Mouse (Mus musculus) granulocyte monocyte progenitor cell, adult 5-6 weeks (primary cell): ENCODE data around the gene Stx7. TPM values are rescaled to one million over a fixed set of nuclear protein-coding genes. Genes with fewer than 3 reads are reported as not detected.
"Not testable (repeated sequence)": the region's sequence is repeated elsewhere in the genome, so short reads cannot be mapped to it uniquely, and the experiment has no call there.

Experiments
- ATAC-seq: replicated peaks from 2 replicates; pipeline ENCODE4 v1.8.0; 2016; ENCODE audit warnings: mild to moderate bottlenecking, moderate TSS enrichment, inconsistent platforms; ENCODE audit not compliant: poor library complexity, severe bottlenecking
- total RNA-seq, 2 experiments: library from RNA; stranded (forward) in 1 of 2; stranded (reverse) in 1 of 2; fragments of 200-712, 200-1000 nt in 1 of 2; fragments of >200 nt in 1 of 2; fragmentation: Nextera tagmentation in 1 of 2; gene quantifications; 2 replicates each; pipeline ENCODE4 v1.2.3; 2014 to 2017

Stx7 gene
- total RNA-seq (2014; fragmentation: Nextera tagmentation) (47.3 and 48.3 TPM in 2 replicates), total RNA-seq (2017) (60.2 and 67.6 TPM in 2 replicates)

DNA sequence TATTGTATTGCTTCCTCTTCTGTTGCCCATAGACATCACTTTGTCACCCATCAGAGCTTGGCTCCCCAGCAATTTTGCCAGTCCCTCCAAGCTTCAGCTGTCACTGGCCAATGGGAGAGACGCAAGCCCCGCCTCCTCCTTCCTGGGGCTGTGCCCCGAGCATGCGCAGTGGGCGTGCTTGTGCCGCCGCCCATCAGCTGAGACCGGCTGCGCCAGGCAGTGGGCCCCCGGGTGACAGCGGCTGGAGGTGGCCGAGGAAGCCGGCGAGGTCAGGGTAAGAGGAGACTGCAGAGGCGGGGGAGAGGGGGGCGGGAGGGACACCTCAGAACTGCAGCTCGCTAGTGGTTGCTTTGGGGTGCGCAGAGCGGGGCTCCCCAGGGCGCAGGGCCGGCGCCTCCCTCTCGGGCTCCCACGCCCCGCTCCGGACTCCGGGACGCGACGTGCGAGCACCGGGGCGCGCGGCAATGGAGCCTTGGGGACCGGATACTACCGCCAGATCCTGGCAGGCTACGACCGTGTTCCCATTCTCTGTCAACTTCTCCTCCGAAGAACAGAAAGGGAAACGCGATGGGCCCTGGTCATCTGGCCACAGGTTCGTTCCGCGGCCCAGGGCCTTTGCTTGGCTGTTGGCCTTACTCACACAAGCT, at the start of gene Stx7:
TSS of gene Stx7 (plus strand) at position 168 of the 647 bp plus-strand sequence.
- peak; percentile 91 for ATAC-seq

DNA sequence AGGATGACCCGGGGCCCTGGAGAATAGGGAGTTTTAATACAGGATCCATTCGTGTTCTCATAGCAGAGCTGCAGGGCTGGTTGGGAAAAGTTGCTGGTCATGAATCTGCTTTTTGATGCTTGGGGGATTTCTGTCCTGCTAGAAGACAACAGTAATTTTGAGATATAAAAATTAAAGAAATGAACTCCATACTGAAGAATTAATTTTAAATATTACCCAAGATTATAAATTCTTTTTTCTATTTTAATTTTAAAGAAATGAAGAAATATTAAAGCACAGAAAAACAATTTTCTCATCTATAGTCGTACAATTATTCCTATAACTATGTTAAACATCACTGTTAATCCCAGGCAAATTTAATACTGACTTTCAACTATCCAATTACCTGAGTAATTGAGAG, 47.3 kb upstream of the Stx7 start, which contains the start of gene Taar8c:
TSS of gene Taar8c (minus strand) at position 101 of the 400 bp plus-strand sequence.
- ATAC-seq: not testable (repeated sequence)

DNA sequence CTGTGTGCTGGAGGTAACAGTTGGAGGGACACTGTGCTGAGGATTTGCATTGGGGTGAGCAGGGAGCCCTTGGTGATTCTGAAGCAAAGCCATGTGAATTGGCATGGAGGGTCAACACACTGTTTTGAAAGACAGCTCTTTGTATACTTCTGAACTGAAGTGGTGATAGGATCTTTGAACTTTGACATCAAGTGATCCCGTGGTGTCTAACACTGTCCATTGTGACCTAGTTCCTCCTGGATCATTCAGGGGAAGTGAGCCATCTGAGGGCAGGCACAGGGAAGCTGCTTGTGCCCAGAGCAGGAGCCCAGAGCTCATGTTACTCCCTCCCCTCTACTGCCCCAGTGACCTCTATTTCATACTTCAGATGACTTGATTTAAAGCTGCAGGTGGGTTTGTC, 45.8 kb upstream of the Stx7 start:
- ATAC-seq: not testable (repeated sequence)

DNA sequence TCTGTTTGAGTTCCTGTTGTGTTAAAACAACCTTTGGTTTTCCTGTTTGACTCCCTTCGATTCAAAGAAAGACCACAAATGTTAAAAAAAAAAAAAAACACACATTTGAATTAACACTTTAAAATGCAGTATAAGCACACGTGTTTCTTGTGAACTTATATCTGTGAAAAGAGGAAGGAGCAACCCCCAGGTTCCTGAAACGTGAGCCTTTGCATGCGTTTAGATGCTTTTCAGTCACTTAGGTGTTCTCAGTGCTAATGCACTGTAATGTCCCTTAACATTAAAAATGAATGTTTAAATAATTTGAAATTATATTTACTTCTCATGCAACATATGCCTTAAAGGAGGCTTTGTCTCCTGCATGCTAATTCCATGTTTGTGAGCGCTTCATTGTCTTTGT, 41.4 kb upstream of the Stx7 start:
- 0 out of 2 replicates have a peak, but pooled peaks have one; percentile 24 for ATAC-seq

DNA sequence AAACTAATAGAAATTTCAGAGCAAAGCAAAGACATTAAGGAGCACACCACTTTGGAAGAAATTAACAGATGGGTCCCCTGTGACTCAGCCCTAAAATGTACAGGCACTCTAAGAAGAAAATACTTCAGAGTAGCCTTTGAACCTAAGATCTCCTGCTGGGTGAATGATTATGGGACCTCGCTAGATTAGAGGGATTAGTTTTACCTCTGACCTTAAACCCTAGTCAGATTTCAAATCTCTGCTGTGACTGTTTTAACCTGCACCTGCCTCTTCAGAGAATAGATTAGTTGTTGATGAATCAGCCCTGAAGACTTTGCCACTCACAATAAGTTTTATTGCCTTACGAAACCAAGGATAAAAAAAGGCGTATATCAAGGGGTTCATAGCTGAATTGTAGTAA, 40.9 kb upstream of the Stx7 start:
- no peak for ATAC-seq

DNA sequence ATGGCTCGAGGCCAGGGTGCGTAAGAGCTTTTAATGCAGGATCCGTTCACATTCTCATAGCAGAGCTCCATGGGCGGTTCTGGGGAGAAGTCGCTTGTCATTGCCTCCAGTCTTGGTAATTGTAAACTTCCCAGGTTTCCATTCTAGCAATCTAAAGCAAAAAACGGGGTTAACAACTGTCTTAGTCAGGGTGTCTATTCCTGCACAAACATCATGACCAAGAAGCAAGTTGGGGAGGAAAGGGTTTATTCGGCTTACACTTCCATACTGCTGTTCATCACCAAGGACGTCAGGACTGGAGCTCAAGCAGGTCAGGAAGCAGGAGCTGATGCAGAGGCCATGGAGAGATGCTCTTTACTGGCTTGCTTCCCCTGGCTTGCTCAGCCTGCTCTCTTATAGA, 39.7 kb upstream of the Stx7 start, which contains the start of gene Taar9:
TSS of gene Taar9 (minus strand) at position 101 of the 400 bp plus-strand sequence.
- ATAC-seq: not testable (repeated sequence)

DNA sequence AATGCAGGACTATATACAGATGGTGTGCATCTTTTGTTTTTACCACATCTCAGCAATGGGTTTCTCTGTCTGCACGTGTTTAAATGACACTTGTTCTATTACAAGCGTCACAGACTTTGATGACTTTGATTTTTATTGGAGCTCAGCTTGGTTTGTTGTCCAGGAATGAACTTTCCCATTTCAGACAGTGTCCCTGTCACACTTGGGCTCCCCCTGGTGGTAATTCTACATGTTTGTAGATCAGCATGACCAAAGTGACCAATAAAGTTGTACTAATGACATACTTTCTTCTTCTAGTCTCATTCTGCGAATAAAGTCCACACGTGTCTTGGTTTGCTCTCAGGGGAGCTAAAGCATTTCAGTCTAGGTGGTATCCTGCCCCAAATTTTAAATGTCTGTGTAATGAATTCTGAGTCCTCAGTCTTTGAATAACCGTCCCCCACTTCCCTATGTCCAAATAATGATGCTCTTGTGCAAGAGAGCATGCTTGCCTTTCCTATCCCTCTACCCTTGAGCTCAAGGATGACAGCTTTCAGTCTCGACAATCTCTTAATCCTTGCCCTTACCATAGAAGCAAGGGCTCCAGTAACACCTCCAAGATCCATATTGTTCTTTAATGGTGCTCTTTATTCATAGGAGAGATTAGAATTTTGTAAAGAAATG, 37.9 kb upstream of the Stx7 start:
- ATAC-seq: peak; percentile 81

DNA sequence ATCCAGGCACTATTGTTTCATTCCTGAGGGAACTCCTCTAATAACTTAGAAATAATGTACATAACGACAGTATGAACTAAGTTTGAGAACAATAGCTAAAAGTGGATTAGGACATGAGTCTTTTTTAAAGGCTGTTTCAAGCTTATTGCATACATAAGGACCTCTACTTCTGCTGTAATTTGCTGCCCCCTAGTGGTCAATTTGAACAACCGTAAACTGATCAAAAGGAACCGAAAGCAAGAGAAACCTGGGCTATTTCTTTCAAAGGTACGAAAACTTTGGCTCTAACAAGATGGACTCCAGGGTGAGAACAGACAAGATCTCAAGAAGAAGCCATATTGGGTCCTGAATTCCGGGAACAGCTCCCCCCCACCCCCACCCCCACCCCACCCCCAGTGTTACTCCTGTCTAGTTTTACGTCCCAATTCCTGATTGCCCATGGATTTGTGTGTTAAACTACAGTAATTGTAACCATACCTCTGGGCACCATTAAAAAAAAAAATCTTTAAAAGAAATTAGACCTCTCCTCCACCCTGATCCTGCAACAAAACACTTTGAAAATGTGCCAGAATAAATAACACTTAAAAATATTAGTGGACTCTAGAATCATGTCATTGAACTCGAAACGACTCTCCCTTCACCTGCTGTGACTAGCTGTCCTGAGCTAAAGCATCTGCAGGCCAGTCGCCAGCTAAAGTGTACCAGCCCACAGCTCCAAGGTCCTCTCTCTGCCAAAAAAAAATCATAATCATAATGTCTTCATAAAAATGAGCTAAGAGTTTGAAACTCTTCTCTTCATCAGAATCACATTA, 17.4 kb upstream of the Stx7 start:
- ATAC-seq: peak; percentile 71

DNA sequence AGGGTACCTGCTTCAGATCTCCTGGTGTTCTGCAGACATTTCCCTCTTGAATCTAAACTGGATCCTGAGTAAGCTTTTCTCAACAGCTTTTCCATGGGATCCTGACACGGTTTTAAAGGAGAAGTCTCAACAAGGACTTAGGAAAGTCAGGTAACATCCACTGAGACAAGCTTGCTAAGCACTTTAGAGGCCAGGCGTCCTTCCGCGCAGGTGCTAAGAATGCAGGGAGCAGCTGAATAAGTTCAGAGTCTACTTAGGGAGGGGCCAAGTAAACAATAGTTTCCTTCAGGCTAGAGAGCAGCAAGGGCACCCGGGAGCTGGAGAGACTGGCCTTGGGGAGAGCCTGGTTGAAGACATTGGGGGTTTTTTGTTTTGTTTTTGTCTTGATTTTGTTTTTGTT, 16.8 kb upstream of the Stx7 start:
- no peak for ATAC-seq

DNA sequence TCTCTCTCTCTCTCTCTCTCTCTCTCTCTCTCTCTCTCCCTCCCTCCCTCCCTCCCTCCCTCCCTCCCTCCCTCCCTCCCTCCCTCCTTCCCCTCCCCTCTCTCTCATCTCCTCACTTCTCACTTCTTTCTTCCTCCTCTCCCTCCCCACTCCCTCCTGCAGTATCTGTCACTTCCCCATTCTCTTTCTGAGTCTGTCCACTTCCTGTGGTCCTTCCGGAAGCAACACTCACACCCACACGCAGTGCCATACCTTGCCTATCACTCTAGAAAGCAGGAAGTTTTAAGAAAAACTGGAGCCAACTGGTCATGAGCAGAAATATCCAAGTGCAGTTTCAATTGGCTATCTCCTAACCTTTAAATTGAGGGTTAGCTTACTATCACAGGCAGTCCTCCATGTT, 16.0 kb upstream of the Stx7 start:
- ATAC-seq: peak; percentile 100

DNA sequence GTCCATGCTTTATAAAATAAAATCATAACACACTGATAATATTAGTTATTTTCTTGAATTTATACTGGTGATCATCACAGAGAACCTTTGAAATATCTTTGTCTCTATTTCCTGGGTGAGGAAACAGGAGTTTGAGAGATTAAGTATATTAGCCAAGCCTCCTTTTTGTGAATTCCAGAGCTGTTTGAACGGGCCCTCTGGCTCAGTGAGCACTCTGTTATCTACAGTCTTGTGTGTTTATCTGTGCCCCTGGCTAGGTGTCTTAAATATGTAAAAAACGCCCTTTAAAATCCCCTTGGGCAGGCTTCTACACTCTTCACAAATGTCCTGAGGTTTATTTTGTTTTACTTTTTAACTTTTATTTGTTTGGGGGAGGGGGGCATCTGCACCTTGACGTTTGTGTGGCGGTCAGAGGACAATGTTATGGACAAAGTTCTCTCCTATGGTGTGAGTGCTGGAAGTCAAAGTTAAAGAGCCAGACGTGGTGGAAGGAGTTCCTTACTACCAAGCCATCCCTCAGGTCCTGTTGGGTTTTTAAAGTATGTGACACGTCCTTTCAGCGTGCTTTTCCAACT, 14.9 kb upstream of the Stx7 start:
- ATAC-seq: no peak

DNA sequence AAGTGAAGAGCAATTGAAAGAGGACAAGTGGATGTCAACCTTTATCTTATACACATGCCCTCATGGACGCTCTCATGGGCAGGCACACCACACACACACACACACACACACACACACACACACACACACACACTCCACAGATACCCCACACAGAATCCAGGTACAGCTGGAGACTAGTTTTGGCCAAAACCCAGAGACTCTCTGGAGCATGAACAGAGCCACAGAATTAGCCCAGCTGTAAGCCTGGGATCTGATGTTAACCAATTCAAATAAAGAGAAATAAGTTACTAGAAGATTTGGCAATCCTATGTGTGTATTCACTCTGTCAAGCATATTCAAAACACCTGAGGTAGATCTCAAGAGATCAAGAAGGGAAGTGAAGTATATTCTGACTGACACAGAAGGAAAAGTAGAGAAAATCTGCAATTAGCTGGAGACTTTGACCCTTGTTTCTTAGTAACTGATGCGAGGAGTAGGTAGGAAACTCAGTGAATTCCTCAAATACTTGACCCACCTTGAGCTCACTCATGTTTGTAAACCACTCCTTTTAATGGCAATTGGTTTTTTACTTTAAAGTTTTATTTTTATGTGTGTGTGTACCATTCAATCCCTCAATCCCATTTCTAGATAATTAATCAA, 10.4 kb upstream of the Stx7 start:
- ATAC-seq: no peak

DNA sequence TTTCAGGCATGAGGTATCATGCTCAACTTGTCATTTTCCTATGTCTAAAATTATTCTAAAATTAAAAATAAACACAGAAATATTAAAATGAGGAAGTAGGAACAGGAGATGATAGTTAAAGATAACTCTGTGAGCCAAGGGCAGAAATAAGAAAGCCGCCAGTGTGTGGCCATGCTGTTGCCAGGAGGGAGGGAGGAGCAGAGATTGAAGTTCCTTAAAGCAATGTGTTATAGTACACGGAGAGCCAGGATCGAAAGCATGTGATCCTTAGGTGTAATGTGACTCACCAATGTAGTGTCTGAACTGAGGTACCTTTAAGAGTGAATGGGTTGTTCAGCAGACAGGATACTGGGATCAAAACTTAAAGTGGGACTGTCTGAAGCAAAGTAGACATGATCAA, 6.4 kb upstream of the Stx7 start:
- peak; percentile 98 for ATAC-seq

DNA sequence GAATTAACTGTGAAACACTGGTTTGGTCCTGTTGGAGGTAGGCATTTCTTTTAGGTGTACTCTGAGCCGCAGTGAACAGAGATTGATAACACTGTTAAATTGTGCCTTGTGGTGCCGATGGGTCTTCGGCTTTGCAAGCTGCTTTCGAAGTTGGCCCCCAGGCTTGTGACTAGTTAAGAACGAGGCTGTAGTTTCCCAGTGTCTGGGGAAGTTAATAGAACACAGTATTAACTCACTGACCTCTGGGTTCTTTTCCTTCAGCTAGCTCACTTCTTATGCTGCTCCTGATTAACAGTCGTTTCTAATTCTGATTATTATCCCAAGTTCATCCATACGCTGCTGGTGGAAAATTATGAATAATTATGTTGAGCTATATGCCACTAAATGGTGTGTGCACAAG, 984 bp downstream of the Stx7 start:
- ATAC-seq: no peak

DNA sequence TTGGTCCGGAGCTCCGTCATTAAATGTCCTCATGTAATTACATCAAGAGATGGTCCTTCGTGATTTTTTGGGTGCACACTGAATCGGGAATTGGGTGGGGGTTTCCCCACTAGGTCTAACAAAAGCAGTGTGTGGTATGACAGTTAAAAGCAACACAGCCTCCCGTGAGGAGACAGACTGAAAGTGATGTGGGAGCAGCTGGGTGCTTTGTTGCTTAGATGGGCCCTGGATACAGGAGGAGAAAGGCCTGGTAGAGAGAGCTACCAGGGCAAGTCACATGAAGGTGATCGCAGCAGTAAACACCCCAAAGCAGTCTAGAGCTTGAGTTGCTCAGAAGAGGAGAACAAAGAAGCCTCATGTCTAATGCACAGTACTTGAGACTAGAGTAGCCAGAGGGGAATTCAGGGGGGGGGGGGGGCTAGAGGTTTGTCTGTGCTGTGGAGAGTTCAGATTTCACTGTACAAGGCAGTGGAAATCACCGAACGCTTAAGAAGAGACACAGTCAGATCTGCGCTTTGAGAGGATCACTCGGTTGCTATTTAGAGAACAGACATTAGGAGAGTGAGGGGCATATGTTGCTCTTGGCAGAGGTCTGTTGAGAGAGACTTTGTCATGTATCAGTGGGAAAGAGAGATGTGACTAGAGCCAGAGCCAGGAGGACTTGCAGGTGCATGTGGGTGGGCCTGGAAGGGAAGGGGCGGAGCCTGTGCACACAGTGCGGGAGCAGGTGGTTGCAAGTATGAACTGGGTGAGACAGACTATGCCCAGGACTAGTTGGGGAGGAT, 9.6 kb downstream of the Stx7 start:
- ATAC-seq: no peak

DNA sequence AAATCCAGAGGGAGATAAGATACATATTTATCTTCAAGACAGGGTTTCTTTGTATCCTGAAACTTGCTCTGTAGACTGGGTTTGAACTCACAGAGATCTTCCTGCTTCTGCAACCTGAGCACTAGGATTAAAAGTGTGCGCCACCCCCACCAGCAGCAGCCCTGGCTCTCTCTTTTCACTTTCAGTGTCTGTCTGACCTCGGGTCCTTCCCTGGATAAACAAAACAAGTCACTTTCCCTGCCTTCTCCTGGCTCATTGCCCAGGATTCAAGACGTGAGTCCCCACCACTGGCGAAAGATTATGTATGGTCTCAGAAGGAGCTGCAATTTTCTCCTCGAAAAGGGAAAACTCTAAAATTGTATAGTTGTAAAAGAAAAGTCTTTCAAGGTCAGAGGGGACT, 10.5 kb downstream of the Stx7 start:
- ATAC-seq: no peak

DNA sequence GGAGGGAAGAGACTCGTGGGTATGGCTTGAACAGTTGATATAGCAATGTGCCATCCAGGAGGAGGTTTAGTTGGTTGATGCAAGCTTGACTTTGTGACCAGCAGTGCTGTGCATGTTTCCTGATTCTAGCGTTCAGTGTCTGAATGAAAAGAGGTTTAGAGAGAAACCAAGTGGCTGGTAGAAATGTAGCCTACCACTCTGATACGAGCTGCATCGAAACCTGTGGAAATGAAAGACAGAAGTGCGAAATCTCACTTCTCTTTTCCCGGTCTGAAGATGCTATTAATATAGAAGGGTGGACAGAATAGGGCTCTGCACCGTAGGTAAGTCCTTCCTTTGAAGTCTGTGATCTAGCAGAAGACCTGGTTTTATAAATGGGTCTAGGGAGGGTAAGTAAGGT, 11.2 kb downstream of the Stx7 start:
- ATAC-seq: peak; percentile 72

DNA sequence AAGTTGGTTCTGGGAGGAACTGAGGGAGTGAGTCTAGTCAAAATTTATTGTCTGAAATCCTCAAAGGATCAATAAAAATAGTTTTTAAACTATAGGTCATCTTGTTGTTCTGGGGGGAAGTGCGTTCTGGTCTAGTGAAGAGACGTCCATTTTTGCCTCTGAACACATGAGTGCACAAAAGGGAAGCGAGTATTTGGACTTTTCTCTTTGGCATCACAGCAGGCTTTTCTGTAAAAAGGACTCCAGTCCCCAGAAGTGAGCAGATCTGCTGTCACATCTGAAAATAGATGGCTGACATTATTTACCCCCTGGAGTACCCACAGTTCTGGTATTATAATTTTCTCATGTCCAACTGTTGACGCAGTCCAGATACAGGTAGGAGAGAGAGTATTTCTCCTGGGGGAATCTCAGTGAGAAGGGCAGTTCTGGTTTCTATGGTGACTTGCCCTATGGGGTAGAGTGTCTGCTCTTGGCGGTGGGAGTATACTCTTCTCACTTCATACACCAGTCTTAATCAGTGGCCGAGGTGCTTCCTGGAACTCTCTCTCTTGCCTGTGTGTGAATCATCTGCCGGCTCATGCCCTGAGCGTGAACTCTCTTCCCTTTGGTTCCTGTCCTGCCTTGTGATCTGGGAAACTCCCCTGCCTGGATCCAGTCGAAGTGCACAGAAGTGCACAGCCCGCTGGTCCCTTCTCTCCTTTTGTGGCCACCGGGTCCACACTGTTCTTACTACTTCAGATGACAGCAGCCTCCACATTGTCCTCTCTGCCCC, 15.2 kb downstream of the Stx7 start:
- peak; percentile 43 for ATAC-seq

DNA sequence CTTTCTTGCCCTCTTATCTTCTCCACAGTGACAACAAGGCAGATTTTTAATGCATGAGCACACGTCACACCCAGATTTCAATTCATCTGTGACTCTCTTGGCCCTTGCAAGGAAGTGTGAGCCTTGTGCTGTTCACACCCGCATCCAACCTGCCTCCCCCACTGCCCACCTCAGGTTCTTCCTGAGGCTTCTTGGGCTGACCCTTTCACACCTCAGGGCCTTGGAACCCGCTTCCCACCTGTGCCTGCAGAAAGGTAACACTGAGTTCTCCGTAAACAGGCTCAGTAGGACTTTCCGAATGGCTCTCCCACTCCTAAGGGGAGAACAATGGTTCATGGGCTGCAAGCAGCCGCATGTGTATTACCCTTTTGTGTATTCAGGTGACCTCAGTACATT, 15.8 kb downstream of the Stx7 start:
- no peak for ATAC-seq
